Mouse (Mus musculus): ENCODE measurements at regions not wholly inside any gene's neighbourhood (a gene's known extent, or its start where the extent isn't known, plus 50 kb on each side); places are given as distances from the start of the nearest gene placed in this dataset.

GRCm38 (mm10) chr4:89621260-89621659, 58.0 kb upstream of the Dmrta1 start:
- in situ Hi-C loops (cut with MboI, MseI), result no loop called here

- in situ Hi-C loops (cut with MboI, MseI), result loop anchor here in 1 of 2 experiments (10.0 kb wide), 1 partner anchor 540 kb away; no protein-coding TSS in a partner anchor
These were observed 74.5 kb upstream of the Dmrta1 start for GRCm38 (mm10) chr4:89604721-89605120.

- in situ Hi-C loops (cut with MboI, MseI), result no loop called here
These were observed 103.7 kb upstream of the Dmrta1 start for GRCm38 (mm10) chr4:89575529-89575928.

- in situ Hi-C loops (cut with MboI, MseI), result no loop called here
These were observed 124.3 kb upstream of the Dmrta1 start for GRCm38 (mm10) chr4:89554711-89555466.

- in situ Hi-C loops (cut with MboI, MseI), result no loop called here
These were observed 126.7 kb upstream of the Dmrta1 start for GRCm38 (mm10) chr4:89552556-89552955.

GRCm38 (mm10) chr4:89550515-89550914, 128.7 kb upstream of the Dmrta1 start:
- in situ Hi-C loops (cut with MboI, MseI), result no loop called here

- in situ Hi-C loops (cut with MboI, MseI), result loop anchor here (10.0 to 25.0 kb wide), 3 partner anchors 162 to 1072 kb away; partner anchors contain the start of genes Ifna16 (in 1 of the 2), Ifna2 (in 1 of the 2) and Ifnab (in 1 of the 2)
These were observed 146.8 kb upstream of the Dmrta1 start for GRCm38 (mm10) chr4:89532462-89532861.

- in situ Hi-C loops (cut with MboI, MseI), result loop anchor here (10.0 to 25.0 kb wide), 3 partner anchors 165 to 1075 kb away; partner anchors contain the start of genes Ifna16 (in 1 of the 2), Ifna2 (in 1 of the 2) and Ifnab (in 1 of the 2)
These were observed 149.0 kb upstream of the Dmrta1 start for GRCm38 (mm10) chr4:89530050-89530911.

GRCm38 (mm10) chr4:89527966-89528365, 151.3 kb upstream of the Dmrta1 start:
- in situ Hi-C loops (cut with MboI, MseI), result loop anchor here (5.0 to 25.0 kb wide), 5 partner anchors 233 to 841 kb away; partner anchors contain the start of genes Cdkn2a (in 1 of the 2), Gm13276 (in 1 of the 2), Gm13277 (in 1 of the 2) and Ifna16 (in 1 of the 2)

- in situ Hi-C loops (cut with MboI, MseI), result loop anchor here (5.0 to 25.0 kb wide), 5 partner anchors 233 to 840 kb away; partner anchors contain the start of genes Cdkn2a (in 1 of the 2), Gm13276 (in 1 of the 2), Gm13277 (in 1 of the 2) and Ifna16 (in 1 of the 2)
These were observed 151.9 kb upstream of the Dmrta1 start for GRCm38 (mm10) chr4:89527326-89527725.

GRCm38 (mm10) chr4:89525525-89525924, 153.7 kb upstream of the Dmrta1 start:
- in situ Hi-C loops (cut with MboI, MseI), result loop anchor here (5.0 to 25.0 kb wide), 5 partner anchors 231 to 838 kb away; partner anchors contain the start of genes Cdkn2a (in 1 of the 2), Gm13276 (in 1 of the 2), Gm13277 (in 1 of the 2) and Ifna16 (in 1 of the 2)

- in situ Hi-C loops (cut with MboI, MseI), result loop anchor here (5.0 to 25.0 kb wide), 9 partner anchors 172 to 837 kb away; partner anchors contain the start of genes Cdkn2a (in 1 of the 2), Cdkn2b (in 1 of the 2), Gm13276 (in 1 of the 2) and Gm13277 (in 1 of the 2)
These were observed 154.7 kb upstream of the Dmrta1 start for GRCm38 (mm10) chr4:89524260-89525200.

GRCm38 (mm10) chr4:89523423-89524259, 155.6 kb upstream of the Dmrta1 start:
- in situ Hi-C loops (cut with MboI, MseI), result loop anchor here (5.0 to 10.0 kb wide), 7 partner anchors 171 to 809 kb away; partner anchors contain the start of genes Cdkn2a (in 1 of the 2), Cdkn2b (in 1 of the 2), Gm13276 (in 1 of the 2) and Gm13277 (in 1 of the 2)

GRCm38 (mm10) chr4:89518027-89518426, 161.2 kb upstream of the Dmrta1 start:
- in situ Hi-C loops (cut with MboI, MseI), result no loop called here

GRCm38 (mm10) chr4:89515823-89516411, 163.3 kb upstream of the Dmrta1 start:
- in situ Hi-C loops (cut with MboI, MseI), result no loop called here

- in situ Hi-C loops (cut with MboI, MseI), result loop anchor here in 1 of 2 experiments (5.0 kb wide), 1 partner anchor 143 kb away; no protein-coding TSS in a partner anchor
These were observed 164.3 kb upstream of the Dmrta1 start for GRCm38 (mm10) chr4:89514981-89515380.

GRCm38 (mm10) chr4:89510593-89510992, 168.6 kb upstream of the Dmrta1 start:
- in situ Hi-C loops (cut with MboI, MseI), result loop anchor here in 1 of 2 experiments (5.0 kb wide), 1 partner anchor 138 kb away; no protein-coding TSS in a partner anchor

GRCm38 (mm10) chr4:89509655-89510391, 169.4 kb upstream of the Dmrta1 start:
- in situ Hi-C loops (cut with MboI, MseI), result loop anchor here in 1 of 2 experiments (5.0 kb wide), 1 partner anchor 138 kb away; no protein-coding TSS in a partner anchor

Measured in T-helper 17 cell (primary cell).